Mouse (Mus musculus): ENCODE measurements at regions not wholly inside any gene's neighbourhood (a gene's known extent, or its start where the extent isn't known, plus 50 kb on each side); places are given as distances from the start of the nearest gene placed in this dataset.

DNA sequence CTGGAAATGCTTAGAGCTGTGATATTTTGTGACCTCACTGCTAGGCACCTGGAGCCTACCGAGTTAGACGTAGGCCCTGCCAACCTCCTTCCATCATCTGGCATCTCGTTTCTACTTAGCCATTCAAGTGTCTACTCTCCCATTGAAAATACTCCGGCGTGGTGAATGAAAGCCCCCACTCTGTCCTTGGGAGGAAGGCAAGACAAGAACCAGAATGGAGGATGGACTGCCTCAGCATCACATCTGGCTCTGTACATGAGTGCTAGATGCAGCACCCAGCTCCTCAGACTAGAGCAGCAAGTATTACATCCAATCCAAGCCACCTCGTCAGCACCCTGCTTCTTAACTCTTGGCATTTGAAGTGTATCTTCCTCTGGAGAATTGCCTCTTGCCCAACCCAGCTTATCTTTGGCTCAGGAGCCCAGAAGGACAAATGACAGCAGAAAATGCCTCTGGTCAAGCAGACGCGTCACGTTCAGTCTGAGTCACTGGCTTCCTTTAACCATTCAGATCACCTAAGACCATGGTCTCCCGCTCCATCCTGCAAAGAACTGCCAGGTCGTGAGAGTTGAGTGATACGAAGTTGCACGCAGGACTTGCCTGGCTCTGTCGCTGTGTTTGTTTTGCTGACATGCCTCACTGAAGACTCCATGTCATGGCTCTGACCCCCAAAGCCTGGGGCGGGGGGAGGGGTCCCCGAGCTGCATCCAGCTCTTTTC lies 132.3 kb downstream of the Tfap2a start:
- peak; percentile 43; the same call in 1 of the 2 replicates for ATAC-seq
- H3K27me3 ChIP-seq: no peaks in the 10 kb centered on the region
- H3K27ac ChIP-seq: peak overlapping the region; percentile 76
- H3K4me3 ChIP-seq: peak overlapping the region; percentile 29
- no peaks in the 10 kb centered on the region for H3K36me3 ChIP-seq (ENCODE audit: poor library complexity, severe bottlenecking)
- peaks cover 24% of the 10 kb centered on the region for H3K4me1 ChIP-seq
- WGBS: 51% methylated on average over 16 of the region's 16 CpGs
- H3K9me3 ChIP-seq (replicated peaks): no peaks in the 10 kb centered on the region
- peak overlapping the region; percentile 47 for H3K9ac ChIP-seq
- peak overlapping the region; percentile 56 for H3K4me2 ChIP-seq

DNA sequence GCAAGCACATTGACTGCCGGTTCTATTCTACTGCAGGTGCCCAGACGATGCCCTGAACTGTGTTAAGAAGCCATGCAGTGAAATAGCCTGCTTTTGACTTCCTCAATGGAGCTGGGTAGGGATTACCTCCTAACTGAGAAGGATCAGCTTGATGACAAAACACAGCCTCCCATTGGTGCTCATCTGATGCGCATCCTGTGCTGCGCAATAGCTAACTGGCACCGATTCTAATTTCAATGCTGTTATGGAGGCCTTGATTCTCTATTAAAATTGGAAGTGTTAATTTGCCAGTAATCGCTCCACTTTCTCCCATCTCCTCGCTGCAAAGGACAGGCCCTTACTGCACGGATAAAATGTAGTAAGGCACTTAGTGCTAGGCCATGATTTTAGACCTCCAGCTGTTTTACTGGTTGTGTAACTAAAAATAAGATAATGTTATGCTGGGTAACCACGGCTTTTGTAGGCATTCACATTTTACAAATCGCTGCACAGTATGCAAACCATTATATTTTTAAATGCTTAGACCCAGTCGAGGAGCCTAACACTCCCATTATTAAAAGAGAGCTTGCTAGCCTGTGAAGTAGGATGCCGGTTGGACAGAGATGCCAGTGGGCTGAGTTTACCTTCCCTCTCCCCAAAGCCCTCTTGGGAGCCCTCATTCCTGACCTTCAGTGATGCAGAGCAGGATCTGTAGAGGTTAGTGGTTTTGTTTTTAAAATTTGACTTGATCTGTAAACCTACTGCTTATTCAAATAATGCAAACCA lies 163.0 kb downstream of the Tfap2a start:
- Histone ChIP-seq H3K27me3 (no peaks in the 10 kb centered on the region), H3K9me3 (replicated peaks) (no peaks in the 10 kb centered on the region), H3K9ac (no peak overlapping the region), H3K36me3 (ENCODE audit: poor library complexity, severe bottlenecking) (no peaks in the 10 kb centered on the region), H3K4me3 (no peak overlapping the region), H3K4me2 (no peak overlapping the region), H3K27ac (no peak overlapping the region), H3K4me1 (no peaks in the 10 kb centered on the region; the same call in 1 of the 2 replicates)
- whole genome bisulfite sequencing: 65% methylated on average over 12 of the region's 12 CpGs
- ATAC-seq: no peak

DNA sequence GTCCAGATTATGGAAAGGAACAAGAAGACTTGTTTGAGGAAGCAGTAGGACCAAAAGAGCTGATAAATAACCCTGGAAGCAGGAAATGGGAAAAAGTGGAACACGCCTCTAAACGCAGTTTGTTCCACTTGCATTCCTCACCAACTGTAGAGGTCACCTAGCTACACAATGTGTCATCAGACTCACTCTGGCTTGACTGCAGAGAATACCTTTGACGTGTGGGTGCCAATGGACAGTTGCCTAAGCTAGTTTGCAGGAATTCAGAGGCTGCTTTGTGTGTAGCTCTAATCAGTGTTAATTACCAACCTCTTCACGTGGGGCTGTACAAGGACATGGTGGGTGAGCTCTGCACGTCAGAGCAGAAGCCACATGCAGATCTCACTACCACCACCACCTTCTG lies 168.7 kb downstream of the Tfap2a start:
- Histone ChIP-seq H3K4me3 (no peak overlapping the region), H3K27me3 (no peaks in the 10 kb centered on the region), H3K9ac (no peak overlapping the region), H3K27ac (no peak overlapping the region), H3K9me3 (replicated peaks) (no peaks in the 10 kb centered on the region), H3K36me3 (ENCODE audit: poor library complexity, severe bottlenecking) (no peaks in the 10 kb centered on the region), H3K4me2 (no peak overlapping the region), H3K4me1 (no peaks in the 10 kb centered on the region)
- 59% methylated on average over 5 of the region's 5 CpGs for WGBS
- no peak for ATAC-seq

DNA sequence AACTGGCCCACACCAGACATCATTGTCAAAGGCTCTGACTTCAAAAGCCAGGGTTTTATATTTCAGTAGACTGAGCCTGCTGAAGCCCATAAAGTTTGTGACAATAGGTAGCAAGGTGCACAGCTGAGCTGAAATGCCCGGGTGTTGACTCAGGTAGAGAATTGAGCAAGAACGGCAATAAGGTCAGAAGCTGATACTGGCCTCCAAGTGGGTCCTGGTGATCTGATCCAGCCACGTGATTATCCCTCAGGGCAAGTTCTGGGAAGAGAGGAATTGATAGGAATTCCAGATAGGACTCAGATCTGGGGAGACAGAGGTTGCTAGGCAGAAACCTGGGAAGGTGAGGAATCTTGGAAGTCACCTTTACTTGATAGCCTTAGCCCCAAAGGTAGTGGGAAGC lies 170.4 kb downstream of the Tfap2a start:
- H3K9ac ChIP-seq: no peak overlapping the region
- H3K9me3 ChIP-seq (replicated peaks): no peaks in the 10 kb centered on the region
- H3K4me3 ChIP-seq: no peak overlapping the region
- H3K27me3 ChIP-seq: no peaks in the 10 kb centered on the region
- no peaks in the 10 kb centered on the region for H3K4me1 ChIP-seq
- ATAC-seq: no peak
- no peaks in the 10 kb centered on the region for H3K36me3 ChIP-seq (ENCODE audit: poor library complexity, severe bottlenecking)
- no peak overlapping the region for H3K27ac ChIP-seq
- 81% methylated on average over 3 of the region's 3 CpGs for WGBS
- no peak overlapping the region for H3K4me2 ChIP-seq

DNA sequence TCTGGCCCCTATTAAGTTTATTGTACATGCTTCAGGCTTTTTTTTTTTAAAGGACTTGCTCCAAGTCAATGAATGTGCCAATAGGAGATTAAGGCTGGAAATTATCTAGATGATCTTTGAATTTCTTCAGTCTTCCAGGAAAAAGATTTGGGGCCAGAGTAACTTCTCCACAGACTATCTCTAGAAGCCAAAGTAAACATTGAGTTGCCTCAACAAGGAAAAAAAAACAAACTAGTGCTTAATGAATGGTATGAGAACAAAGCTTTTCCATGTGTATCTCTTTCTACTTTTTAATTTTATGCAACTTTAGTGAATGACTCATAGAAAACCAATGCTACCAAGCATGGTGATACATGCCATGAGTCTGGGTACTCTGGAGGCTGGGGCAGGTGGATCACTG lies 173.8 kb downstream of the Tfap2a start:
- no peaks in the 10 kb centered on the region for H3K4me1 ChIP-seq
- no peaks in the 10 kb centered on the region for H3K27me3 ChIP-seq
- ATAC-seq: no peak
- H3K4me3 ChIP-seq: no peak overlapping the region
- H3K36me3 ChIP-seq (ENCODE audit: poor library complexity, severe bottlenecking): no peaks in the 10 kb centered on the region
- H3K27ac ChIP-seq: no peak overlapping the region
- H3K9me3 ChIP-seq (replicated peaks): no peaks in the 10 kb centered on the region
- no peak overlapping the region for H3K4me2 ChIP-seq
- H3K9ac ChIP-seq: no peak overlapping the region

DNA sequence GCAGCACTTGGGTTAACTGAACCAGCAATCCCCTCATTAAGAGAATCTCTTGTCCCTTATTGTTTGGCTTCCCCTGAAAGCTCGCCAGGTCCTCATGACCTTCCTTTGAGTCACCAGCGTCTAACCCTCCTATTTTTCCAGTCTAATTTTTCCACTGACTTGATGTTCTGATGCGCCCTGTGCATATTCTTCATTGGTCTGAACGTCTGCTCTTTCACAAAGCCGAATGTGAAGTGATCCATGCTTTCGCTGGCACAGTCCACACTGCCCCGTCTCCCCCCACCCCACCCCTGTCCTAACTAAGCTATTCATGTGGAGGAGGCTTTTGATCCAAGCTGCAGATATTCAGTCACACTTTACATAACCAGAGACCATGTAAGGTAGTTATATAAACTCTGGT lies 183.8 kb downstream of the Tfap2a start:
- no peak for ATAC-seq
- Histone ChIP-seq H3K27me3 (no peaks in the 10 kb centered on the region), H3K9ac (no peak overlapping the region), H3K4me3 (no peak overlapping the region), H3K36me3 (ENCODE audit: poor library complexity, severe bottlenecking) (no peaks in the 10 kb centered on the region), H3K4me1 (no peaks in the 10 kb centered on the region), H3K9me3 (replicated peaks) (no peaks in the 10 kb centered on the region), H3K4me2 (no peak overlapping the region), H3K27ac (no peak overlapping the region)
- whole genome bisulfite sequencing: 56% methylated on average over 7 of the region's 7 CpGs

DNA sequence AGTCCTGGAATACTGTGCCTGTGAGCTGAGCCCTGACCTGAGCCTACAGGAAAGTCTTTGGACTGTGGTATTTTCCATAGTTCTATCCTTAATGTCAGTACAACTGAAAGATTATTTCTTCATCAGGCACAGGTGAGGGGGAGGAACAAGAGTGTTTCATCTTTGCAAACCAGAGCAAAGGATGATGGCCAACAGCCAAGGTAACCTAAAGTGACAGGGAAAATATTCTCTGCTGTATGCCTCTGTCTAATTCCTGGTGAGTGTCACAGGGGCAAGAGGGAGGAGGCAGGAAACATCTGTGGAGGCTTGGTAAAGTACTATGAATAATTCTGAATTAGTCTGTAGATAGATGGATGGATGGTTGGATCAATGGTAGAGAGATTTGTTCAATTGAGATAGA lies 164.3 kb upstream of the Ofcc1 start:
- Histone ChIP-seq H3K4me2 (no peak overlapping the region), H3K9me3 (replicated peaks) (no peaks in the 10 kb centered on the region), H3K27me3 (no peaks in the 10 kb centered on the region), H3K27ac (no peak overlapping the region), H3K4me1 (no peaks in the 10 kb centered on the region), H3K4me3 (no peak overlapping the region), H3K9ac (no peak overlapping the region), H3K36me3 (ENCODE audit: poor library complexity, severe bottlenecking) (no peaks in the 10 kb centered on the region)
- ATAC-seq: no peak

DNA sequence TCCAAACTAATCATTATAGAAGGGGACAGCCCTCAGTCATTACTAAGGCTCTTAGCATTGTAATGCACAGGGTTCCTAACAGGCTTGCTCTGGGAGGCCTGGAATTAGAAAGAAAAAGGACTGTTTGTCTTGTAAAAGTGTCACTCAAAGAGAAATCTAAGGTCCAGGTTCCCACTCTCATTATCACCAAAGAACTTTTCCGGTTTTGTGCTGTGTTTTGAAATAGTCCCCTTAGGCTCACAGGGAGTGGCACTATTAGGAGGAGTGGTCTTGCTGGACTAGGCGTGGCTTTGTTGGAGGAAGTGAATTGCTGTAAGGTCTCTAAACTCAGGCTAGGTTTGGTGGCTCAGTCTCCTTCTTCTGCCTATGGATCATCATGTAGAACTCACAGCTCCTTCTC lies 161.9 kb upstream of the Ofcc1 start:
- Histone ChIP-seq H3K27ac (no peak overlapping the region), H3K4me2 (no peak overlapping the region), H3K4me3 (no peak overlapping the region), H3K27me3 (no peaks in the 10 kb centered on the region), H3K9ac (no peak overlapping the region), H3K9me3 (replicated peaks) (no peaks in the 10 kb centered on the region), H3K4me1 (no peaks in the 10 kb centered on the region), H3K36me3 (ENCODE audit: poor library complexity, severe bottlenecking) (no peaks in the 10 kb centered on the region)
- ATAC-seq: no peak
- 70% methylated on average over 2 of the region's 2 CpGs for WGBS

DNA sequence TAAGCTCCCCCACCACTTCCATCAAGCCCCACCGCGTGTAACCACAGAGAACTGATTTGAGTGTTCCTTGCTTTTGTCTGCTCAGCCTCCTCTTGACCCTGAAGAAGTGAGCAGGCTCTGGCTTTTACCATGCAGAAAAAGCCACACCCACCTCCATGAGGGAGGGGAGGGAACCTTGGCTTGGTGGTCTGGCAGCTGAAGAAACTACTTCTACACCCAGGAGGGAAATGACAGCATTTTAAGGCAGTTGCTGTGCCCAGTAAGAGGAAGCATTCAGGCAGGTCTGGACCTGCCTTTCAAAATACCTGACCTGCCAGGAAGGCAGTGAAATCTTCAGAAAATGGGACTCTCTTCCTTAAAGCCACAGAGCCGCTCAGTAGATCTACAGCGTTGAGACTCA lies 156.9 kb upstream of the Ofcc1 start:
- Histone ChIP-seq H3K36me3 (ENCODE audit: poor library complexity, severe bottlenecking) (no peaks in the 10 kb centered on the region), H3K9ac (no peak overlapping the region), H3K9me3 (replicated peaks) (no peaks in the 10 kb centered on the region), H3K27me3 (no peaks in the 10 kb centered on the region), H3K4me3 (no peak overlapping the region), H3K4me2 (no peak overlapping the region), H3K27ac (no peak overlapping the region), H3K4me1 (no peaks in the 10 kb centered on the region)
- ATAC-seq: no peak
- WGBS: 69% methylated on average over 4 of the region's 4 CpGs

DNA sequence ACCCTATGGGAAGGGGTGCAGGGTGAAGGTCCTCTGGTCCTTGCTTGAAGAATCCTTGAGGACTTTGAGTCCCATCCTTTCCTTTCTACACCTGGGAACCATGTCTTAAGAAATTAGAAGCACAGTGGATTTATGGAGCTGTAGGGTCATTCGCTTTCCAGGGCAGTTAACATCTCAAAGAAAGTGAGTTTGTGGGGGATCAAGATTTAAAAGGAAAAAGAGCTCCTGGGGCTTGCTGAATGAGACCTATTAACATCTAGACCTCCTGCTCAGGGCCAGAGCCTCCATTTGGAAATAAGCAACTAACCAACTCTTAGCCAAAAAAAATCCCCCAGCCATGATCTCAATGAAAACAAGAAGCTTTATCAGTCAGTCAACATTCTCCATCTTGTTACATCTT lies 148.0 kb upstream of the Ofcc1 start:
- Histone ChIP-seq H3K27me3 (no peaks in the 10 kb centered on the region), H3K9ac (no peak overlapping the region), H3K4me1 (no peaks in the 10 kb centered on the region), H3K36me3 (ENCODE audit: poor library complexity, severe bottlenecking) (no peaks in the 10 kb centered on the region), H3K4me3 (no peak overlapping the region), H3K27ac (no peak overlapping the region), H3K9me3 (replicated peaks) (no peaks in the 10 kb centered on the region), H3K4me2 (no peak overlapping the region)
- 47% methylated on average over 1 of the region's 1 CpGs for WGBS
- ATAC-seq: no peak

DNA sequence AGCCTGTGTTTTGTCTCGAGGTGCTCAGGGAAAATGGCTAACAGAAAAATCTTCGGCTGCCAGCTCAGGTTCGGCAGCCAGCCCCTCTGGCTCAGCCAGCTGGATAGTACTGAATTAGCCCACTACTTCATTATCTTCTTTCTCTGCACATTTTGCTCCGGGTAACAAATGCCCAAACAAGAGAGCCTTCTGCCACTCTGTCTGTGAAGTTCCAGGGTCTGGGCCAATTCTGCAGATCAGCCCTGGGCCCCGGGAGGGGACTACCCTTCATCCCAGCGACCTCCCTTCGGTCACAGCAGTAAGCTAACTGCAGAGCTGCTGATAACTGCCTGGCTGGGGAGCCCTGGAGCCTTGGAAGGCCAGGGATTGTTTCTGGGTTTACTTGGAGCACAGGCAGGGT lies 119.6 kb upstream of the Ofcc1 start:
- Histone ChIP-seq H3K4me1 (peaks cover 5% of the 10 kb centered on the region; the same call in 1 of the 2 replicates), H3K27ac (no peak overlapping the region), H3K27me3 (no peaks in the 10 kb centered on the region), H3K36me3 (ENCODE audit: poor library complexity, severe bottlenecking) (no peaks in the 10 kb centered on the region), H3K4me2 (no peak overlapping the region), H3K9ac (no peak overlapping the region), H3K9me3 (replicated peaks) (no peaks in the 10 kb centered on the region), H3K4me3 (no peak overlapping the region)
- WGBS: 38% methylated on average over 7 of the region's 7 CpGs
- peak; percentile 58 for ATAC-seq

DNA sequence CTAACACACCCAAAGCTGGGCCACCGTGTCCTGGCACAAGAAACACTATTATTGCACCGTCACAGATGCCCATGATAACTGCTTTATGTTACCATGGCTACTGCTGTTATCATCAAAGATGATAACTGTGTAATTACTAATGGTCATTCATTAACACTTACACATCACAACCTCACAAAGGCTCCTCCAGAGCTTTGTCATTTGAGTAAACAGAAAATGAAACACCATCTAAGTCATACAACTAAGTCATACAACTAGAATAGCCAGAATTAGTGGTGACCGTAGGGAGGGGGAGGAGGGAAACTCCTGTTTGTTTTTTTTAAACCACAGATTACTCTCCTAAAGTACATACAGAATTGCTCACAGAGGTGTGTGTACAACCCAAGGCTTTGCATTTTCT lies 111.4 kb upstream of the Ofcc1 start:
- H3K9me3 ChIP-seq (replicated peaks): no peaks in the 10 kb centered on the region
- no peak for ATAC-seq
- no peak overlapping the region for H3K4me3 ChIP-seq
- H3K9ac ChIP-seq: no peak overlapping the region
- no peaks in the 10 kb centered on the region for H3K36me3 ChIP-seq (ENCODE audit: poor library complexity, severe bottlenecking)
- no peaks in the 10 kb centered on the region for H3K4me1 ChIP-seq
- WGBS: 78% methylated on average over 3 of the region's 3 CpGs
- H3K27ac ChIP-seq: no peak overlapping the region
- H3K4me2 ChIP-seq: no peak overlapping the region
- H3K27me3 ChIP-seq: no peaks in the 10 kb centered on the region

DNA sequence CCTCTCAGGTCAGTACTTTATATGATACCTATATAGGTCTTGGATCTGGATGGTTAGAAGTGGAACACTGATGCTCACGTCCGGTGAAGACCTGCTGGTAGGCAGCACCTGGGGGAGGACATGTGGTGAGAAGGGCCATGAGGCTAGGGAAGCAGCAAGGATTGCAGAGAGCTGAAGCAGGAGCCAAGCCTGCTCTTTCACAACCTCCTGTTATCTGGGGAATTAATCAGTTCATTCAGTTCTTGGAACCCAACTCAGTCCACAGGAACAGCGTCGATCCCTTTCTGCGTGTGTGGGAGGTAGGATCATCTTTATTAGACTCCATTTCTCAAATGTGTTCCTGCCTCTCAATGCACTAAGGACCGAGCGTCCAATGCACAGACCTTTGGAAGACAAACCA lies 107.9 kb upstream of the Ofcc1 start:
- Histone ChIP-seq H3K9me3 (replicated peaks) (no peaks in the 10 kb centered on the region), H3K27me3 (no peaks in the 10 kb centered on the region), H3K4me1 (no peaks in the 10 kb centered on the region), H3K9ac (no peak overlapping the region), H3K4me3 (no peak overlapping the region), H3K4me2 (no peak overlapping the region), H3K36me3 (ENCODE audit: poor library complexity, severe bottlenecking) (no peaks in the 10 kb centered on the region), H3K27ac (no peak overlapping the region)
- no peak for ATAC-seq
- 93% methylated on average over 7 of the region's 7 CpGs for WGBS

Measured in forebrain, embryonic 13.5 days (tissue).